Mouse (Mus musculus) midbrain, embryonic 14.5 days (tissue): ENCODE data around the gene Dnah17. TPM values are rescaled to one million over a fixed set of nuclear protein-coding genes. Genes with fewer than 3 reads are reported as not detected.

Source experiments
- ATAC-seq: fragments of 200-750 bp; cut with Nextera tagmentation; 2 replicates; pipeline ENCODE4 v1.8.0; 2017; ENCODE audit warnings: moderate number of reproducible peaks, moderate library complexity; ENCODE audit not compliant: low FRiP score, low TSS enrichment
- DNase-seq: peaks from one replicate; pipeline ENCODE4 v3.0.0-alpha.2; 2015
- H3K27ac ChIP-seq: fragments of 300-500 bp; sonication (generic); replicated peaks from 2 replicates; pipeline ENCODE4 v1.5.1; 2014; ENCODE audit warnings: mild to moderate bottlenecking, low read depth, low read length, moderate library complexity
- H3K27me3 ChIP-seq: fragments of 300-500 bp; sonication (generic); 2 replicates; pipeline ENCODE4 v1.6.1; 2014; ENCODE audit warnings: low read length, control low read depth, mixed read lengths; ENCODE audit not compliant: control insufficient read depth, insufficient read depth
- H3K36me3 ChIP-seq: fragments of 300-500 bp; sonication (generic); 2 replicates; pipeline ENCODE4 v1.6.1; 2014; ENCODE audit warnings: low read length, control low read depth; ENCODE audit not compliant: control insufficient read depth, insufficient read depth
- H3K4me1 ChIP-seq: fragments of 300-500 bp; sonication (generic); 2 replicates; pipeline ENCODE4 v1.6.1; 2014; ENCODE audit warnings: mild to moderate bottlenecking, antibody characterized with exemption, low read length, control low read depth; ENCODE audit not compliant: control insufficient read depth, insufficient read depth
- H3K4me2 ChIP-seq: fragments of 300-500 bp; sonication (generic); 2 replicates; pipeline ENCODE4 v1.6.1; 2014; ENCODE audit warnings: mild to moderate bottlenecking, low read length, moderate library complexity
- H3K4me3 ChIP-seq: fragments of 300-500 bp; sonication (generic); replicated peaks from 2 replicates; pipeline ENCODE4 v1.5.1; 2014; ENCODE audit warnings: low read depth, low read length
- H3K9ac ChIP-seq: fragments of 300-500 bp; sonication (generic); replicated peaks from 2 replicates; pipeline ENCODE4 v1.6.1; 2014; ENCODE audit warnings: mild to moderate bottlenecking, low read length, moderate library complexity
- H3K9me3 ChIP-seq: fragments of 300-500 bp; sonication (generic); 2 replicates; pipeline ENCODE4 v1.6.1; 2016; ENCODE audit warnings: low read length, control low read depth, mixed read lengths; ENCODE audit not compliant: control insufficient read depth
- WGBS: fragments of 180-500 bp; shearing (Covaris S2); extraction: QIAGEN DNeasy Blood & Tissue Kit; methylation state at CpG from one replicate; pipeline ENCODE4 v1.1.7; 2014; 5-methylcytosine and 5-hydroxymethylcytosine counted together
- polyA plus RNA-seq: library from polyadenylated mRNA; unstranded; fragments of >200 nt; fragmentation: Nextera tagmentation; extraction: Ambion mirVana; gene quantifications from 2 replicates; pipeline ENCODE4 v1.2.1, GENCODE M21; 2014

Dnah17 gene
- polyA plus RNA-seq, 1 experiment from 2014 or later: 0.20 TPM

DNA sequence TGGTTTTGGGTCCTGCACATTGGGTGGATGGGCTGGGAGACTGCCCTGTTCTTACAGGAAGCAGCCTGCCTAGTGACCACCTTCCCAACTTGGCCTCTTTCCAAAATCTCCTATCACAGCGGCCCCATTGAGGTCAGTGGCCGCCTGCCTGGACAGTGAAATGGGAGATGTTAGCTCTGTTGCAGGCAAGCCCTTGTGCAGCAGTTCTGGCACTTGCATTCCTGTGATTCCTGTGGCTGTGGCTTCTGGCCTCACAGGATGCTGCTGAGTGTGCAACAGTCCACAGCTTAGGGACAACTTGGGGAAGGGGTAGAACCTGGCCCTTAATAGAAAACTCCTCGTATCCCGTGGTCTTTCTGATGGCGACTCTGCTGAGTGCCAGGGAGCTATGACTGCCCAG, 126.7 kb downstream of the Dnah17 start:
- no peak overlapping the region for H3K27ac ChIP-seq
- no peaks in the 10 kb centered on the region for H3K27me3 ChIP-seq
- no peak for ATAC-seq
- H3K9me3 ChIP-seq: no peaks in the 10 kb centered on the region
- WGBS: 85% methylated on average over 5 of the region's 5 CpGs
- H3K4me1 ChIP-seq: 0 out of 2 replicates have a peak, but pooled peaks cover 3% of the 10 kb centered on the region
- H3K4me3 ChIP-seq: no peak overlapping the region
- H3K36me3 ChIP-seq: peaks cover 76% of the 10 kb centered on the region
- H3K4me2 ChIP-seq: no peak overlapping the region
- no peak overlapping the region for H3K9ac ChIP-seq
- DNase-seq: no peak

DNA sequence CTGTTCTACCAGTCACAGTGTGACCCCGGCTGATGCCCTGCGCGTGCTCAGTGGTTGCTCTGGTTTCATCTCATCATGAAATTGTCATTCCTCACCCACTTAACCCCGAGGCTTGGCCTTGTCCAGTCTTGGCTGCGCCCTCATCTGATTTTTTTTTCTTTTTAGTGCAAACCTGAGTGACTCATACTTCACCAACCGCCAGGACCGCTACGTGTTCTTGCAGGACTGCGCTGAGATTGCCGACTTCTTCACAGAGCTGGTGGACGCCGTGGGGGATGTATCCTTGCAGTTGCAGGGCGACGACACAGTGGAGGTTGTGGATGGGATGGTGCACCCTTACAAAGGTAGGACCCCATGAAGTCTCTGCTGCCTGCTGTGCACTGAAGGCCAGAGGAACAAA, 127.3 kb downstream of the Dnah17 start:
- Histone ChIP-seq H3K4me3 (no peak overlapping the region), H3K4me2 (no peak overlapping the region), H3K27me3 (no peaks in the 10 kb centered on the region), H3K27ac (no peak overlapping the region), H3K36me3 (peaks cover 81% of the 10 kb centered on the region), H3K4me1 (0 out of 2 replicates have a peak, but pooled peaks cover 3% of the 10 kb centered on the region), H3K9ac (no peak overlapping the region), H3K9me3 (no peaks in the 10 kb centered on the region)
- DNase-seq (no peak), ATAC-seq (no peak)
- 97% methylated on average over 14 of the region's 14 CpGs for WGBS

DNA sequence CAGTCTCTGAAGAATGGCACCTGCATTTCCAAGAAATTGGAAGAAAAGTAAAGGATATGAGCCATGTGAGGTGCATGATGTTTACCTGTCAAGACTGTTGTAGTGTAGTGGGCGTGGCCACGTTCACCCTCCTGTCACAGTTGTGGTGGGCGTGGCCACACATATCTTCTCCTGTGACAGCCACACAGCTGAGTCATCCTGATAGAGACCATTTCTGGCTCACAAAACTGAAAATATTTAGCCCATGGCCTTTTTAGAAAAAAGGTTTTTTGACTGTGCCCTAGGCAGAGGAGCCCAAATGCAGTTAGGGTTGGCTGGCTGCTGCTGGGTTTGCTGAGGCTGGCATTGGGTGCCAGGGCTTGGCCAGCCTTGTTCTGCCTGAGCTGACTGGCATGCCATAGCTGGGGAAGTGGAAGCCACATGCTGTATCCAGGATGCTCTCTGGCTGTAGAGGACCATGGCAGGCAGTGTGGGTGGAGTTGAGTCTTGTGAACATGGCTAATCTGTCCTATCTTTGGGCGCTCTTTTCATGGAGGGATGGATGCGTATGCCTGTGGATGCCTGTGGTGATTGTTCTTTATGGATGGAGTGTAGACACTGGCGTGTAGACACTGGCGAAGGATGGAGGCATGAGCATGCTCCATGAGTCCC, 129.7 kb downstream of the Dnah17 start:
- no peak overlapping the region for H3K4me3 ChIP-seq
- H3K9me3 ChIP-seq: no peaks in the 10 kb centered on the region
- no peak for DNase-seq
- H3K4me2 ChIP-seq: no peak overlapping the region
- H3K4me1 ChIP-seq: no peaks in the 10 kb centered on the region
- no peak overlapping the region for H3K9ac ChIP-seq
- no peaks in the 10 kb centered on the region for H3K27me3 ChIP-seq
- H3K27ac ChIP-seq: no peak overlapping the region
- WGBS: 94% methylated on average over 7 of the region's 7 CpGs
- peaks cover 68% of the 10 kb centered on the region for H3K36me3 ChIP-seq
- no peak for ATAC-seq

DNA sequence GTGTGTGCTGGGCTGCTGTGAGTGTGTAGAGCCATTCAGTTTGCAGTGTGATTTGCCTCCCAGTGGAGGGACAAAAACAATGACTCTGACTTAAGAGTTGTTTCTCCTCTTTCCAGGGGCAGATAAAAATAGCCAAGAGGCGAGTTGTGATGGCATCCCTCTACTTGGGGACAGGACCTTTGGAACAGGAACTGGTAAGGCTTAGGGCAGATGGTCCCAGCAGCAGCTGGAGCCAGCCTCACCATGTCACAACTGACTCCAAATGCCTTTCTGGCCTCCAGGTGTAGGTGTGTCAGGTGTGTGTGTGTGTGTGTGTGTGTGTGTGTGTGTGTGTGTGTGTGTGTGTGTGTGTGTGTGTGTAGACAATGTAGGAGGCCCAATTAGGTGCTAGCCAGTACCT, 130.4 kb downstream of the Dnah17 start:
- ATAC-seq: no peak
- H3K9me3 ChIP-seq: no peaks in the 10 kb centered on the region
- H3K27ac ChIP-seq: no peak overlapping the region
- no peak for DNase-seq
- H3K4me3 ChIP-seq: no peak overlapping the region
- H3K36me3 ChIP-seq: peaks cover 62% of the 10 kb centered on the region
- H3K4me2 ChIP-seq: no peak overlapping the region
- H3K27me3 ChIP-seq: no peaks in the 10 kb centered on the region
- WGBS: 78% methylated on average over 1 of the region's 1 CpGs
- no peak overlapping the region for H3K9ac ChIP-seq
- H3K4me1 ChIP-seq: no peaks in the 10 kb centered on the region

DNA sequence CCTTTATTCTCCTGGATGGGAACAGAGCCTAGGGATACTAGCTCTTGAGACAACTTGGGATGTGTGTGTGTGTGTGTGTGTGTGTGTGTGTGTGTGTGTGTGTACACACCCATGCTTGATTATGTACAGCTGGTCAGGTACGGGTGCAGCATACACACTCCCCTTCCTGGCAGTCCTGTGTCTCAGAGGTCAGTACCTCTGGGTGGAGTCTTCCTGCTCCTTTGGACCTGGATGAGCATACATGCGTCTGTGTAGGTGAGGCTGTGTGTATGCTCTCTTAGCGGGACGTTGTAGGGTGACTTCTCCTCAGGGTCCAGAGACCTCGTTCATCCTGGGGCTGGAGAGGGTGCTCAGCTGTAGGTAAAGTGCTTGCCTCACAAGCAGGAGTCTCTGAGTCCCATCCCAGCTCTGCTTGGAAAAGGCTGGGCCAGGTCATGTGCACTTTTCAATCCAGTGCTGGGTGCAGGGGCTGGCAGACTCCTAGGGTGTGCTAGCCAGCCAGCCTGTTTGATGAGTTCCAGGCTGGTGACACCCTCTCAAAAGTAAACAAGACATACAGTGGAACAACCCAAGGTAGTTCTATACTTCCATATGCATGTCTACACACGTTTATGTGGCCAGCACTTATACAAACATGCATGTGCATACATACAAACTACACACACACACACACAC, 131.0 kb downstream of the Dnah17 start:
- Histone ChIP-seq H3K4me2 (no peak overlapping the region), H3K36me3 (peaks cover 55% of the 10 kb centered on the region), H3K9ac (no peak overlapping the region), H3K9me3 (no peaks in the 10 kb centered on the region), H3K27ac (no peak overlapping the region), H3K4me1 (no peaks in the 10 kb centered on the region), H3K4me3 (no peak overlapping the region), H3K27me3 (no peaks in the 10 kb centered on the region)
- 90% methylated on average over 6 of the region's 6 CpGs for WGBS
- DNase-seq (no peak), ATAC-seq (no peak)

DNA sequence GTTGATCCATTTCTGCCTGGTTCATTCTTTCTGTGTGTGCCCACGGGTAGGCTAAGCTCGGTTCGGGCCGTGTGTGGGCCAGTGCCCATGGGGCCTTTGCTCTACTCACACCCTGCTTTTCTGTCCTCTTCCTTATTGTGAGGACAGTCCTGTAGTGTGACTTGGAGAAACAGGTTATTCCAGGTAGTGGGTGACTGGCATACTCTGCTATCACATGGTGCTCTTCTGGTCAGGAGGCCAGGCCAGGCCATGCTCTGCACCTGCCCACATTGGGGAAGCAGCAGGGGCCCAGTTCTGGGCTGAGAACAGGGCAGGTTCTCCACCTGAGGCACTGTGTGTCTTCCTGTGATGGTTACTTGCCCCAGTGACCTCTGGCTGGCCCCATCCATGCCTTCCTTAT, 132.1 kb downstream of the Dnah17 start:
- DNase-seq (no peak), ATAC-seq (no peak)
- Histone ChIP-seq H3K27me3 (no peaks in the 10 kb centered on the region), H3K9me3 (no peaks in the 10 kb centered on the region), H3K4me1 (no peaks in the 10 kb centered on the region), H3K27ac (no peak overlapping the region), H3K4me3 (no peak overlapping the region), H3K36me3 (peaks cover 44% of the 10 kb centered on the region), H3K9ac (no peak overlapping the region), H3K4me2 (no peak overlapping the region)
- 93% methylated on average over 4 of the region's 4 CpGs for WGBS

DNA sequence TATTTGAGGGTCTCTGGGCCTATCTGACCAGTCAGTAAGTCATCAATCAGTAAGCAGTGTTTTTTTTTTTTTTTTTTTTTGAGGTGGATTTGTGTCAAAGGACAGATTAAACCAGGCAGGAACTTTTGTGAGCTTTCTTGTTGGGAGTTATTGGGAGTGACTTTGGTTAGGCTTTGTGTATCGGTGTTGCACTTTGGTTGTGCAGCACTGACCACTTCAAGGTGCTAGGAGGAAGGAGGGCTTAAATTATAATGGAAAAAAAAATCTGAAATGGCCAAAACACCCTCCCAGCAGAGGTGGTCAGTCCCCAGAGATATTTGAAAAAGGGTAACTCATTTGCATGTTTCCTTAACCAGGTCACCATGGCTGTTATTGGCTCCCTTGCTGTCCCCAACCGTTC, 133.3 kb downstream of the Dnah17 start:
- no peaks in the 10 kb centered on the region for H3K27me3 ChIP-seq
- H3K4me2 ChIP-seq: no peak overlapping the region
- H3K9me3 ChIP-seq: no peaks in the 10 kb centered on the region
- no peak overlapping the region for H3K9ac ChIP-seq
- no peak overlapping the region for H3K4me3 ChIP-seq
- no peak for DNase-seq
- H3K27ac ChIP-seq: no peak overlapping the region
- no peaks in the 10 kb centered on the region for H3K4me1 ChIP-seq
- WGBS: 88% methylated on average over 2 of the region's 2 CpGs
- H3K36me3 ChIP-seq: peaks cover 32% of the 10 kb centered on the region
- no peak for ATAC-seq

DNA sequence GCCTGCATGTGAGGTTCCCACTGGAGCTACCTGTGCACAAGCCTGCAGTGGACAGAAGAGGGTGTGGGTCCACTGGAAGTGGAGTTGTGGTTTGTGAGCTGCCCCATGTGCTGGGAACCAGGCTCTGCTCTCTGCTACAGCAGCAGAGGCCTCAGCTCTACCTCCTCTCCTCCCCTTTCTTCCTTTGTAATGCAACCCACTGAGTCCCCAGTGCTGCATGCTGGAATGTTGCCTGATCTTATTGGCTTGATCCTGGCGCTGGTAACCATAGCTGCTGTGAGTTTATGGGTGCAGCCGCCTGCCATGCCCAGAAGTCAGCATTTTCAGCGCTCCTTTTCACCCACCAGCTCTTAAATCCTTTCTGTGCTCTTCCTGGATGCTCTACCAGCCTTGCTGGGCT, 134.4 kb downstream of the Dnah17 start:
- Histone ChIP-seq H3K9me3 (no peaks in the 10 kb centered on the region), H3K9ac (no peak overlapping the region), H3K27me3 (no peaks in the 10 kb centered on the region), H3K36me3 (peaks cover 22% of the 10 kb centered on the region), H3K27ac (no peak overlapping the region), H3K4me3 (no peak overlapping the region), H3K4me2 (no peak overlapping the region), H3K4me1 (no peaks in the 10 kb centered on the region; the same call in 1 of the 2 replicates)
- WGBS: 13% methylated on average over 3 of the region's 3 CpGs
- no peak for DNase-seq
- ATAC-seq: no peak

DNA sequence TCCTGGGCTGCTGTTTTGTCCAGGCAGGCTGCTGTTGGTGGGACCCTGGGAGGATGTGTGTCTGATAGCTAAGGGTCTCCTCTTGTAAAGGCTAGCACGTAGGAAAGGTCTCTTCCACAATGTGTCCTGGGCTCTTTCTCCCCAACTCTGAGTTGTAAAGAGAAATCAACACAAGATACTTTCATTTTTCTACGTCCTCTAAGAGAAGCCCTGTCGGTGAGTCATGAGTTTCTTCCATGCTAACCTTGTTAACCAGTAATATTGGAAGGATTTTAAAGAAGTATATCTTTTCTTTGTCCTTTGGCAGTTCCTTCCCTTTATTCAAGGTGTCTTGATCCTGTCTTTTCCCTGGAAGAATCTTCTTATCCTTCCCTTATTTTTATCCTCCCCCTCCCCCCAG, 134.8 kb downstream of the Dnah17 start:
- H3K27ac ChIP-seq: no peak overlapping the region
- H3K9me3 ChIP-seq: no peaks in the 10 kb centered on the region
- H3K9ac ChIP-seq: no peak overlapping the region
- no peak overlapping the region for H3K4me2 ChIP-seq
- 0 out of 2 replicates have a peak, but pooled peaks cover 18% of the 10 kb centered on the region for H3K36me3 ChIP-seq
- H3K4me3 ChIP-seq: no peak overlapping the region
- no peak for DNase-seq
- WGBS: 56% methylated on average over 3 of the region's 3 CpGs
- no peaks in the 10 kb centered on the region; the same call in 1 of the 2 replicates for H3K4me1 ChIP-seq
- no peaks in the 10 kb centered on the region for H3K27me3 ChIP-seq
- no peak for ATAC-seq
